Mouse (Mus musculus) C2C12 (cell line): ENCODE data around the gene Tsc22d1. TPM values are rescaled to one million over a fixed set of nuclear protein-coding genes. Genes with fewer than 3 reads are reported as not detected.
A peak's percentile ranks its signal among the peaks of the same experiment; 100 is the strongest.

Source experiments
- H3K27me3 ChIP-seq: one replicate; pipeline ENCODE4 v1.6.1; 2011; ENCODE audit not compliant: control insufficient read depth, insufficient read depth, insufficient read length
- H3K36me3 ChIP-seq: one replicate; pipeline ENCODE4 v1.6.1; 2011; ENCODE audit not compliant: control insufficient read depth, insufficient read depth
- H3K4me3 ChIP-seq: one replicate; pipeline ENCODE4 v1.5.1; 2011; ENCODE audit warnings: mild to moderate bottlenecking, control low read depth; ENCODE audit not compliant: poor library complexity, insufficient read depth, severe bottlenecking
- H3K79me2 ChIP-seq: one replicate; pipeline ENCODE4 v1.6.1; 2011; ENCODE audit not compliant: control insufficient read depth, insufficient read depth
- H3K79me3 ChIP-seq: one replicate; pipeline ENCODE4 v1.6.1; 2011; ENCODE audit warnings: low read depth, control low read depth
- H3ac ChIP-seq: one replicate; pipeline ENCODE3; 2011; ENCODE audit warnings: low read depth; ENCODE audit not compliant: control insufficient read depth, insufficient read length
- CEBPB ChIP-seq: IDR thresholded peaks from one replicate; pipeline ENCODE4 v1.6.1; 2011; ENCODE audit warnings: low read depth, mild to moderate bottlenecking, control low read depth, moderate library complexity
- CTCF ChIP-seq: IDR thresholded peaks from one replicate; pipeline ENCODE4 v1.5.1; 2011; ENCODE audit not compliant: control insufficient read depth, insufficient read depth, insufficient read length
- FOSL1 ChIP-seq: IDR thresholded peaks from one replicate; pipeline ENCODE4 v1.8.0; 2011; ENCODE audit warnings: mild to moderate bottlenecking, low read length; ENCODE audit not compliant: poor library complexity, insufficient read depth, severe bottlenecking
- MAX ChIP-seq: IDR thresholded peaks from one replicate; pipeline ENCODE4 v1.6.1; 2011; ENCODE audit warnings: mild to moderate bottlenecking, control low read depth
- MYOD1 ChIP-seq: IDR thresholded peaks from one replicate; pipeline ENCODE4 v1.6.1; 2011; ENCODE audit warnings: low read depth; ENCODE audit not compliant: control insufficient read depth, insufficient read length
- MYOG ChIP-seq: IDR thresholded peaks from one replicate; pipeline ENCODE4 v1.6.1; 2011; ENCODE audit not compliant: control insufficient read depth, insufficient read length; ENCODE audit errors: extremely low read depth
- USF1 ChIP-seq: IDR thresholded peaks from one replicate; pipeline ENCODE4 v1.6.1; 2011; ENCODE audit warnings: low read depth, mild to moderate bottlenecking, control low read depth, moderate library complexity
- polyA plus RNA-seq: library from polyadenylated mRNA; unstranded; fragments of >200 nt; fragmentation: generic; extraction: Trizol; gene quantifications from one replicate; pipeline ENCODE4 v1.2.1, GENCODE M21; 2012; ENCODE audit warnings: missing spikeins

The Tsc22d1 gene
- polyA plus RNA-seq, 1 experiment: 546 TPM

DNA sequence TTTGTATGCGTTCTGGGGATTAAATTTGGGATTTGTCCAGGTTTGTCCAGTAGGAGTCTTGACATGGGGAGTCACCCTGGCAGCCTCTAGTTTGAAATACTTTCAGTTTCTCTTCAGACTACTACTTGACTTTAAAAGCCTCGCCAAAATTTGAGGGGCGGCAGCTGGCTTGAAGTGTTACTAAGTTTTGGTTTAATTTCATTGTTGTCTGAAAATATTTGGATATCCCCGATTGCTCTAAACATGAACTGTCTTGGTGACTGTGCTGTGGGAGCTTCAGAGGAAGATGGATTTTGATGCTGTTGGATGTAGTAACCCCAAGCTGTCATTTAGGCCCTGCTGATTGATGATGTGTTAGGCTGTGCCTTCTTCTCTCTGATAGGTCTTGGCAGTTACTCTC, 34.2 kb downstream of the Tsc22d1 start:
- TF ChIP-seq MAX (no peak), CTCF (no peak), CEBPB (no peak), FOSL1 (no peak), USF1 (no peak), MYOD1 (no peak), MYOG (no peak)
- H3K4me3 ChIP-seq: no peak overlapping the region

DNA sequence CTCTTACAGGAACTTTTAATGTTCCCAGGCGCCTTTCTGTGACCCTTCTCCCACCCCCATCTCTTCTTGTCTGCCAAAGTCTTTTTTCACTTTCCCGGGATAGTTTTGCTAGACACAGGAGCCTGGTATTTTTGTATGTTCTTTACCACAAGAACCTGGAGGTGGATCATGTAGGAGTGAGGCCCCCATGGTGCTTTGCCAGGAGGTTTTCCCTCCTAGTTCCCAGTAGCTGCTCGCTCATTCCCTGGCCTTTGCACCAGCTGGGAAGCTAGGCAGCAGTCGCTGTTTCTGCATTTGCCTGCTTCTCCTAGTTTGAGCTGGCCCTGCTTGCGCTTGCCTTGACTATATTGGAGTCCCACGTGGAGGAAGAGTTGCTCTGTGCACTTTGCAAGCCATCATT, 36.2 kb downstream of the Tsc22d1 start:
- Histone ChIP-seq H3K4me3 (no peak overlapping the region), H3K79me3 (no peaks in the 10 kb centered on the region), H3ac (no peak overlapping the region), H3K36me3 (no peaks in the 10 kb centered on the region), H3K27me3 (no peaks in the 10 kb centered on the region), H3K79me2 (no peaks in the 10 kb centered on the region)
- no peak for TF ChIP-seq CTCF
- TF ChIP-seq CEBPB: no peak
- TF ChIP-seq MAX: no peak
- no peak for TF ChIP-seq MYOD1

More for the DNA sequence above, 34.2 kb downstream of the Tsc22d1 start:
- H3K36me3 ChIP-seq: peaks cover 7% of the 10 kb centered on the region
- H3K27me3 ChIP-seq: no peaks in the 10 kb centered on the region
- H3K79me2 ChIP-seq: no peaks in the 10 kb centered on the region
- H3ac ChIP-seq: no peak overlapping the region
- no peaks in the 10 kb centered on the region for H3K79me3 ChIP-seq

DNA sequence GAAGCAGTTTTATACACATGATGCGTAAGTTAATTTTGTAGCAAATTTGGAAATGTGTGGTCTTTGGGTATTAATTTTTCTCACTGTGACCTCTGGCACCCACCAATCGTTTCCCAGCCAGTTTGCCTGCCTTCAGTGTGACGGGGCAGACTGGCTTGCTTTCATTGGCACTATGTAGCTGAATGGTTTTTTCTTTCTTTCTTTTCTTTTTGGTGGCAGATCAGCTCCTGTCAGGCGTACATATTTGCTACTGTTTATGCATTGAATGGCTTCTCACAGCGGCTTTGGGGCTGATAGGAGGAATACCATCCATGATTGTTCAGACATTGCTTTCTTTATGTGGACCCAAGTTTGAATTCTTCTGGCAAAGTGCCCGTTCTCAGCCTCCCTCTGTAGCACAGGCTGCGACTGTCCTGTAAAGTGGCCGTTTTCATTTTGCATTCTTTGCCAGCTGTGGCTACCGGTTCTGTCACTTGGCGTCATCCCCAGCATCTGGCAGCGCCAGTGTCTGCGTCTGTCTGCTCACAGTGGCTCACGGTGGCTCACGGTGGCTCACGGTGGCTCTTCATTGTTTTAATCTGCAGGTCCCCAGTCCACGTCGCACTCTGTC, 38.1 kb downstream of the Tsc22d1 start:
- no peaks in the 10 kb centered on the region for H3K27me3 ChIP-seq
- TF ChIP-seq FOSL1 (no peak), USF1 (no peak), MYOG (no peak), CTCF (no peak), MYOD1 (no peak), CEBPB (no peak)
- H3K79me3 ChIP-seq: no peaks in the 10 kb centered on the region
- no peak overlapping the region for H3K4me3 ChIP-seq
- no peaks in the 10 kb centered on the region for H3K79me2 ChIP-seq
- H3ac ChIP-seq: no peak overlapping the region
- no peaks in the 10 kb centered on the region for H3K36me3 ChIP-seq

DNA sequence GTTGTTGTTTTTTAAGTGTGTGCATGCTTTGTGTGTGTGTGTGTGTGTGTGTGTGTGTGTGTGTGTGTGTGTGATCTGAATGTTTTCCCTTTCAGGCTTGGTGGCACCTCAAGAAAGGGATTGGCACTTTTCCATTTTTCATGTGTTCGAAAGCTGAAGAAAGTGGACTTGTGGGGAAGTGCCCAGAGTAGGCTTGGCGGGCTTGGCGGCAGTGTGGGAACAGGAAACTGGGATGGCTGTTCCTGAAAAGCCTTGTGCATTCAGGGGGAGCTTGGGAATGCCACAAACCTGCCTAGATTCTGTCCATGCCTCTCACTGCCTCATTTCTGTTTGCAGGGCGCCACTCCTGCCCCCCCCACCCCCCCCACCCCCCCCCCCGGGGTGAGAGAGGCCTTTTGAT, 39.9 kb downstream of the Tsc22d1 start:
- Histone ChIP-seq H3K36me3 (no peaks in the 10 kb centered on the region), H3K4me3 (no peak overlapping the region), H3K79me2 (no peaks in the 10 kb centered on the region), H3K79me3 (no peaks in the 10 kb centered on the region), H3K27me3 (no peaks in the 10 kb centered on the region), H3ac (no peak overlapping the region)
- no peak for TF ChIP-seq MYOG
- TF ChIP-seq FOSL1: no peak
- TF ChIP-seq MYOD1: no peak
- TF ChIP-seq CTCF: no peak
- TF ChIP-seq MAX: no peak
- no peak for TF ChIP-seq CEBPB
- no peak for TF ChIP-seq USF1

DNA sequence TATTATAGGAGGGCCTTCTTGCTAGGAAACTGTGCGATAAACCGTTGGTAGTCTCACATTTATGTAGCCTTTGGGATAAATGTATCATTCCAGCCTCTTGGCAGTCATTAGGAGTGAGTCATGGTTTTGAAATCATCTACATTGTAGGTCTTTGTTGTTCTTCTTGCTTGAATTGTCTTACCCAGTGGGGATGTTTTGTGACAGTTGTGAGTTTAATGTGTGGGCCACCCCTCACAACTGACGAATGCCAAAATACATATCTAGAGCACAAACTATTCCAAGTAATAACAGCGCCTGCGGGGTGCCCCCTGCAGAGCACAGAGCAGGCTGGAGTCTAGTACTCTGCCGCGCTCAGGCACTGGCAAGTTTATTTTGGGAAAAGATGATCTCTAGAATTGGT, 40.4 kb downstream of the Tsc22d1 start:
- no peaks in the 10 kb centered on the region for H3K79me3 ChIP-seq
- no peaks in the 10 kb centered on the region for H3K79me2 ChIP-seq
- no peaks in the 10 kb centered on the region for H3K27me3 ChIP-seq
- TF ChIP-seq USF1 (no peak), CEBPB (peak; percentile 27), MAX (no peak)
- H3ac ChIP-seq: no peak overlapping the region
- H3K4me3 ChIP-seq: no peak overlapping the region
- H3K36me3 ChIP-seq: no peaks in the 10 kb centered on the region

DNA sequence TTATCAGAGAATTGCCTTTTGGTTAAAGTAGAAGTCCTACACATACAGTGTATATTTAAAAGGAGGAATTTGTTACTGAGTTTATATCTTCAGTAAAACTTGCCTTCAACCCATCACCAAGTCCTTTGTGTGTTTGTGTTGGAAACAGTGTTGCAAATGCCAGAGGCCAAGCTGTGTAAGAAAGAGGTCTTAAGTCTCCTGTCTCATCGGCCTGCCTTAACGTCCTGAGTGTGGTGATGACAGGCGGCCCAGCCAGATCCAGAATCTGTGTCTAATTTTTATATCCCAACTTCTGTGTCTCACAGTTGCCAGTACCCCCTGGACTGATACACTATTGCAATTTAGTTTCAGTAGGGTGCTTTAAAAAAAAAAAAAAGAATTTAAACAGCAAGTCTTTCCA, 42.9 kb downstream of the Tsc22d1 start:
- H3K79me3 ChIP-seq: no peaks in the 10 kb centered on the region
- H3K4me3 ChIP-seq: no peak overlapping the region
- no peak for TF ChIP-seq CTCF
- TF ChIP-seq USF1: no peak
- no peak for TF ChIP-seq MAX
- TF ChIP-seq MYOD1: no peak
- no peak for TF ChIP-seq CEBPB
- TF ChIP-seq FOSL1: no peak
- TF ChIP-seq MYOG: no peak
- H3ac ChIP-seq: no peak overlapping the region
- H3K27me3 ChIP-seq: no peaks in the 10 kb centered on the region
- no peaks in the 10 kb centered on the region for H3K79me2 ChIP-seq
- H3K36me3 ChIP-seq: no peaks in the 10 kb centered on the region
